Mouse (Mus musculus): ENCODE data around the gene Lrrc2. TPM values are rescaled to one million over a fixed set of nuclear protein-coding genes. Genes with fewer than 3 reads are reported as not detected.

Lrrc2 gene
- polyA plus RNA-seq, 1 experiment from 2014 or later, result 0.04 TPM

DNA sequence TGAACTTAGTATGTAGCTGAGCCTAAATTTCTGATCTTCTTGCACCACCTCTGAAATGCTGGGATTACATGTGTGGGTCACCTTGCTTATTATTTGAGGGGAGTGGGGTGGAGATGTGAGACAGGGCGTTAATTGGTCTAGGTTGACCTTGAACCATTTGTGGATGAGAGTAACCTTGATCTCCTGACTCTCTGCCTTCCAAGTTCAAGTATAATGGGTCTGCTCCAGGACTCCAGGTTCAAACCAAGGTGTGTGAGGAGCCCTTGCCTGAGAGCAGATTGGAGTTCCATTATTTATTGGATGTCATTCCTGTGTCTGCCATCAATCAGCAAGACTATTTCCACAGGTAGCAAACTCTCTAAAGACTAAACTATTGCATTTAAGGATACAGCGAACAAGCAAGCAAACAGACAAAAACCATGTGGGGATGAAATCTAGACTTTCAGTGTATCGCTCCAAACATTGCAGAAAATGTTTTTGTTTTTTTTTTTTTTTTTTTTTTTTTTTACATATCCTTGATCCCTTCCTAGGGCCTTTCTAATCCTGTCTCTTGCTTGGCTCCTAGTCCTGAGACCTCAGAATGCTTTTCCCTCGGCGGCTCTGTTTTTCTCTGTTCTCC lies 1.7 kb downstream of the Lrrc2 start:
- H3K9me3 ChIP-seq (ENCODE audit: control insufficient read depth, low read length), result no peaks in the 10 kb centered on the region
- H3K4me1 ChIP-seq (ENCODE audit: control insufficient read depth, insufficient read depth, low read length), result peaks cover 9% of the 10 kb centered on the region
- H3K4me2 ChIP-seq, result peak overlapping the region; percentile 76
- no peak for ATAC-seq (ENCODE audit: low FRiP score)
- peak; percentile 85 for DNase-seq (ENCODE audit: low spot score, missing footprints)
- peaks cover 15% of the 10 kb centered on the region; the same call in 1 of the 2 replicates for H3K27me3 ChIP-seq (ENCODE audit: control insufficient read depth, insufficient read depth, low read length)
- no peaks in the 10 kb centered on the region for H3K36me3 ChIP-seq (ENCODE audit: control insufficient read depth, insufficient read depth, low read length)
- H3K9ac ChIP-seq (ENCODE audit: low read length), result peak overlapping the region; percentile 55; the same call in 1 of the 2 replicates
- WGBS, result 40% methylated on average over 5 of the region's 5 CpGs
- no peak overlapping the region for H3K27ac ChIP-seq (ENCODE audit: low read depth, low read length)
- H3K4me3 ChIP-seq (ENCODE audit: low read depth, low read length), result peak overlapping the region; percentile 43

GRCm38 (mm10) chr9:110953550-110954461 lies 2.5 kb downstream of the Lrrc2 start:
- peak overlapping the region; percentile 76 for H3K4me2 ChIP-seq
- H3K27ac ChIP-seq (ENCODE audit: low read depth, low read length), result no peak overlapping the region
- ATAC-seq (ENCODE audit: low FRiP score), result peak; percentile 73
- no peaks in the 10 kb centered on the region for H3K9me3 ChIP-seq (ENCODE audit: control insufficient read depth, low read length)
- DNase-seq (ENCODE audit: low spot score, missing footprints), result peak; percentile 97
- peaks cover 14% of the 10 kb centered on the region; the same call in 1 of the 2 replicates for H3K27me3 ChIP-seq (ENCODE audit: control insufficient read depth, insufficient read depth, low read length)
- peaks cover 8% of the 10 kb centered on the region for H3K4me1 ChIP-seq (ENCODE audit: control insufficient read depth, insufficient read depth, low read length)
- peak overlapping the region; percentile 43 for H3K4me3 ChIP-seq (ENCODE audit: low read depth, low read length)
- WGBS, result under 1% methylated on average over 44 of the region's 44 CpGs
- H3K9ac ChIP-seq (ENCODE audit: low read length), result peak overlapping the region; percentile 55
- H3K36me3 ChIP-seq (ENCODE audit: control insufficient read depth, insufficient read depth, low read length), result no peaks in the 10 kb centered on the region

- no peak overlapping the region; the same call in 1 of the 2 replicates for H3K4me2 ChIP-seq
- ATAC-seq (ENCODE audit: low FRiP score), result no peak
Observed at GRCm38 (mm10) chr9:110954681-110955445, 3.5 kb downstream of the Lrrc2 start.

DNA sequence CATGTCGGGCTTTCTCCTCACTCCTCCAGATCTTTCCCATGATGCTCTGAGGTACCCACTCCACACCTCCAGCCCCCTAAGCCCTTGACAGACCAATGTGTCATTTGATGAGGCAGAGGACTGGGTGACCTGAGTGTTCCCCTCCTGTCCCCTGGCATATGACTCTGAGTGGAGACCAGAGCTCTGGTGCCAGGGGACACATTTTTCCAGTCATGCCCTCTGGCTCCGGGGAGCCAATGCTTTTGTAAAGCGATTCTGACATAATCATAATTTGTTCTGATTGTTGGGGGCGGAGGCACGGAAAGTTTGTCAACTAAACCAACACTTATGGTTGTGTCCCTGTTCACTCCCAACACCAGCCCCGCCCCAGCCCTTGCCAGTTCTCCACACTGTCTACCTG lies 4.6 kb downstream of the Lrrc2 start:
- H3K4me2 ChIP-seq, result no peak overlapping the region
- no peak for ATAC-seq (ENCODE audit: low FRiP score)
- H3K4me1 ChIP-seq (ENCODE audit: control insufficient read depth, insufficient read depth, low read length), result peaks cover 8% of the 10 kb centered on the region
- no peaks in the 10 kb centered on the region for H3K9me3 ChIP-seq (ENCODE audit: control insufficient read depth, low read length)
- peaks cover 13% of the 10 kb centered on the region; the same call in 1 of the 2 replicates for H3K27me3 ChIP-seq (ENCODE audit: control insufficient read depth, insufficient read depth, low read length)
- H3K36me3 ChIP-seq (ENCODE audit: control insufficient read depth, insufficient read depth, low read length), result no peaks in the 10 kb centered on the region
- DNase-seq (ENCODE audit: low spot score, missing footprints), result peak; percentile 28
- H3K4me3 ChIP-seq (ENCODE audit: low read depth, low read length), result no peak overlapping the region
- H3K27ac ChIP-seq (ENCODE audit: low read depth, low read length), result no peak overlapping the region
- no peak overlapping the region for H3K9ac ChIP-seq (ENCODE audit: low read length)
- WGBS, result 83% methylated on average over 6 of the region's 6 CpGs

More at GRCm38 (mm10) chr9:110954681-110955445, 3.5 kb downstream of the Lrrc2 start:
- no peak overlapping the region for H3K9ac ChIP-seq (ENCODE audit: low read length)
- H3K4me1 ChIP-seq (ENCODE audit: control insufficient read depth, insufficient read depth, low read length), result peaks cover 8% of the 10 kb centered on the region
- DNase-seq (ENCODE audit: low spot score, missing footprints), result peak; percentile 85
- H3K9me3 ChIP-seq (ENCODE audit: control insufficient read depth, low read length), result no peaks in the 10 kb centered on the region
- H3K27ac ChIP-seq (ENCODE audit: low read depth, low read length), result no peak overlapping the region
- no peak overlapping the region for H3K4me3 ChIP-seq (ENCODE audit: low read depth, low read length)
- H3K36me3 ChIP-seq (ENCODE audit: control insufficient read depth, insufficient read depth, low read length), result no peaks in the 10 kb centered on the region
- 33% methylated on average over 2 of the region's 2 CpGs for WGBS
- H3K27me3 ChIP-seq (ENCODE audit: control insufficient read depth, insufficient read depth, low read length), result peaks cover 13% of the 10 kb centered on the region; the same call in 1 of the 2 replicates

DNA sequence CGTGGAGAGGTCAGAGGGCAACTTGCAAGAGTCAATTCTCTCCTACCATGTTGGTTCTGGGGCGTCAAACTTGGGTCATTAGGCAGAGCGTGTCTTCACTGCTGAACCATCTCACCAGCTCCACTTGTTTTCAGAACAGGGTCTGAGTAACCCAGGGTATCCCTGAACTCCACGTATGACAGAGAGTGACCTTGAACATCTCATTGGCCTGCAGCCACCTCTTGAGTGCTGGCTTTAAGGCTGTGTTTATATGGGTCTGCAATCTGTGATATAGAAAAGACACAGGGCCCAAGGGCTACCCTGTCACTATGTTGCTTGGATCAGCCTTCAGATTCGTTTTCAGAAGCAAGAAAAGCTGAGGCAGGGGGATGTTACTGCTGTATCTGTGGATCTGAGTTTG lies 8.3 kb downstream of the Lrrc2 start:
- 88% methylated on average over 5 of the region's 5 CpGs for WGBS
- no peaks in the 10 kb centered on the region for H3K36me3 ChIP-seq (ENCODE audit: control insufficient read depth, insufficient read depth, low read length)
- DNase-seq (ENCODE audit: low spot score, missing footprints), result peak; percentile 10

GRCm38 (mm10) chr9:110960230-110961149 lies 9.1 kb downstream of the Lrrc2 start:
- ATAC-seq (ENCODE audit: low FRiP score) (no peak), DNase-seq (ENCODE audit: low spot score, missing footprints) (peak; percentile 64)
- no peak overlapping the region for H3K4me2 ChIP-seq
- no peaks in the 10 kb centered on the region for H3K4me1 ChIP-seq (ENCODE audit: control insufficient read depth, insufficient read depth, low read length)
- no peak overlapping the region for H3K27ac ChIP-seq (ENCODE audit: low read depth, low read length)
- no peaks in the 10 kb centered on the region for H3K36me3 ChIP-seq (ENCODE audit: control insufficient read depth, insufficient read depth, low read length)
- H3K9me3 ChIP-seq (ENCODE audit: control insufficient read depth, low read length), result no peaks in the 10 kb centered on the region
- no peak overlapping the region for H3K9ac ChIP-seq (ENCODE audit: low read length)
- H3K27me3 ChIP-seq (ENCODE audit: control insufficient read depth, insufficient read depth, low read length), result no peaks in the 10 kb centered on the region
- WGBS, result 84% methylated on average over 13 of the region's 13 CpGs
- H3K4me3 ChIP-seq (ENCODE audit: low read depth, low read length), result no peak overlapping the region

More for the DNA sequence above, 8.3 kb downstream of the Lrrc2 start:
- no peak overlapping the region for H3K4me2 ChIP-seq
- H3K4me1 ChIP-seq (ENCODE audit: control insufficient read depth, insufficient read depth, low read length), result peaks cover 3% of the 10 kb centered on the region
- no peak for ATAC-seq (ENCODE audit: low FRiP score)
- no peak overlapping the region for H3K9ac ChIP-seq (ENCODE audit: low read length)
- H3K9me3 ChIP-seq (ENCODE audit: control insufficient read depth, low read length), result no peaks in the 10 kb centered on the region
- no peaks in the 10 kb centered on the region; the same call in 1 of the 2 replicates for H3K27me3 ChIP-seq (ENCODE audit: control insufficient read depth, insufficient read depth, low read length)
- no peak overlapping the region for H3K4me3 ChIP-seq (ENCODE audit: low read depth, low read length)
- H3K27ac ChIP-seq (ENCODE audit: low read depth, low read length), result no peak overlapping the region

DNA sequence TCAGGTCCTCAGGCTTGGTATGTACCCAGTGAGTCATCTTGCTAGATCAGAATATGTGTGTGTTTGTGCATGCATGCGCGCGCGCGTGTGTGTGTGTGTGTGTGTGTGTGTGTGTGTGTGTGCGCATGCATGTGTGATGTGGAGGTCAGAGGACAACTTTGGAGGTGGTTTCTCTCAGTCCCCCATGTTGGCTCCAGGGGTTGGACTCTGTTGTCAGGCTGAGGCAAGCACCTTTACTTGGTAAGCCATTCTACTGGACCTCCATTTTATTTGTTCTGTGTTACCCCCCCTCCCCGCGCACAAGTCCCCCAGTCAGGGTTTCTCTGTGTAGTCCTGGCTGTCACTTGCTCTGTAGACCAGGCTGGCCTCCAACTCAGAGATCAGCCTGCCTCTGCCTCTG lies 10.0 kb downstream of the Lrrc2 start:
- WGBS, result over 99% methylated on average over 8 of the region's 8 CpGs
- DNase-seq (ENCODE audit: low spot score, missing footprints) (peak; percentile 57), ATAC-seq (ENCODE audit: low FRiP score) (no peak)
- Histone ChIP-seq H3K27me3 (ENCODE audit: control insufficient read depth, insufficient read depth, low read length) (no peaks in the 10 kb centered on the region), H3K9ac (ENCODE audit: low read length) (no peak overlapping the region), H3K9me3 (ENCODE audit: control insufficient read depth, low read length) (no peaks in the 10 kb centered on the region), H3K4me2 (no peak overlapping the region), H3K4me3 (ENCODE audit: low read depth, low read length) (no peak overlapping the region), H3K4me1 (ENCODE audit: control insufficient read depth, insufficient read depth, low read length) (no peaks in the 10 kb centered on the region), H3K27ac (ENCODE audit: low read depth, low read length) (no peak overlapping the region), H3K36me3 (ENCODE audit: control insufficient read depth, insufficient read depth, low read length) (no peaks in the 10 kb centered on the region)

- DNase-seq (ENCODE audit: low spot score, missing footprints) (peak; percentile 75), ATAC-seq (ENCODE audit: low FRiP score) (no peak)
- H3K27me3 ChIP-seq (ENCODE audit: control insufficient read depth, insufficient read depth, low read length), result no peaks in the 10 kb centered on the region
- 90% methylated on average over 8 of the region's 8 CpGs for WGBS
- H3K4me2 ChIP-seq, result no peak overlapping the region
- no peak overlapping the region for H3K9ac ChIP-seq (ENCODE audit: low read length)
- no peaks in the 10 kb centered on the region for H3K4me1 ChIP-seq (ENCODE audit: control insufficient read depth, insufficient read depth, low read length)
- H3K36me3 ChIP-seq (ENCODE audit: control insufficient read depth, insufficient read depth, low read length), result no peaks in the 10 kb centered on the region
- H3K9me3 ChIP-seq (ENCODE audit: control insufficient read depth, low read length), result no peaks in the 10 kb centered on the region
- no peak overlapping the region for H3K27ac ChIP-seq (ENCODE audit: low read depth, low read length)
- no peak overlapping the region for H3K4me3 ChIP-seq (ENCODE audit: low read depth, low read length)
Observed at GRCm38 (mm10) chr9:110963566-110964115, 12.3 kb downstream of the Lrrc2 start.

All from midbrain, embryonic 11.5 days (tissue).